Mouse (Mus musculus): ENCODE results near the gene Akt1s1. TPM values are rescaled to one million over a fixed set of nuclear protein-coding genes. Genes with fewer than 3 reads are reported as not detected.

The Akt1s1 gene
- polyA plus RNA-seq (2016; fragmentation: Nextera tagmentation; extraction: Ambion mirVana), result 84.3 and 84.6 TPM in 2 replicates

DNA sequence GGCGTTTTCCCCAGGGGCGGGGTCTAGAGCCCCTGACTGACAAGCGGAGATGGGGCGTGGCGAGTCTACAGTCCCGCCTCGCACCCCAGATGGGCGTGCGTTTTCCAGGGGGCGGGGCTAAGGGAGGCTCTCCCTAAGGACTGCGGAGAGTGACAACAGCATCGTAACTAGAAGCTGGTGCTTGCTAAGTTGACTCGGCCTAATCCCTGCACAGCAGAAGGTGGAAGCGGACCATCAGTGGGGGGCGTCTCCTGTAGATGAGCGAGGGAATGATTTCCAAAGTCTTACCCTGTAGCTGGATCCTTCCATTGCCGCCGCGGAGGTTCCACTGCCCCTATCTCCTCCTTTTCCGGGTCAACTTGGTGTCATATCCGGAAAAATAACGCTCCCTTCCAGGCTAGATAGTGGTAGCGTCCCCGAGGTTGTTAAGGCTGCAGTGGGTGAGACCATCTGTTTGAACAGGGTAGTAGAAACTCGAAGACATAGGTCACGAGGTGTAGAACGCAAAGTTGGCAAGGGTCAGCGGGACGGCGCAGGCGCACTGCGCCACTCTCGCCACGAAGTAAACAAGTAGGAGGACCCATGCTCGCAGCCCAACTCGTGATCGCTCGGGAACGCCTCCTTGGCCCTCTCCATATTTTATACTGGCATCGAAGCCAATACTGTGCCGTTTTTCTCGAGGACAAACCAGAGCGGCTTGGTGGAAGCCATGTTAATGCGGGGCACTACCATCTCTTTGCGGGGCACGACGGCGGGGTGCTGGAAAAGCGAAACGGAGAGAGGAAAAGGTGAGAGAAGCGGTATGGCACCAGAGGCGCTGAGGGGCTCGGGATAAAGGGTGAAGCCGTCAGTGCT, at the start of gene Akt1s1, which contains the start of gene Tbc1d17:
Gene Akt1s1, plus strand, starts transcription at position 431 of the 855 bp plus-strand sequence.
Gene Tbc1d17, minus strand, starts transcription at position 519 of the 855 bp plus-strand sequence.
- no peaks in the 10 kb centered on the region for H3K9me3 ChIP-seq
- peaks cover 42% of the 10 kb centered on the region for H3K4me1 ChIP-seq
- peak; percentile 94 for DNase-seq (ENCODE audit: extremely low spot score, low spot score)
- WGBS, result under 1% methylated on average over 54 of the region's 54 CpGs
- peak within 1 kb of the TSS; percentile 87 for H3K4me3 ChIP-seq
- H3K27ac ChIP-seq, result peak within 1 kb of the TSS; percentile 97
- peaks cover 54% of the 10 kb centered on the region for H3K36me3 ChIP-seq (replicated peaks)
- H3K27me3 ChIP-seq (ENCODE audit: poor library complexity, severe bottlenecking), result no peaks in the 10 kb centered on the region

DNA sequence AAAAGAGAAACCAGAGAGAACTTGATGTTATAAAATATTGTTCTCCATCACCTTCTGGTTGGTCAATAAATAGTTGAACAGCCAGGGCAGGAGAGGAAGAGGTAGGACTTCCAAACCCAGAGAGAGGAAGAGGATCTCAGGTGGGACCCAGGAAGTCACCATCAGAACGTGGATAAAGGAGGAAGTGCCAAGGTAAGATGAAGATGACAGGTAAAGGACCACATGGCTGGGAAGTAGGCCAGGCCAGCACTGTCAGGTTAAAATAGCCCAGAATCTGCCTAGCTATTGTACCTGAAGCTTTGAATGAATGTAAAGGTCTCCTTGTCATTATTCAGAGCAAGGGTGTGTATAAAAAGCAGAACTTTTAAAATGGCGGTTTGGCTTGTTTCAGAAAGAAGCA, 39.9 kb upstream of the Akt1s1 start:
- H3K4me3 ChIP-seq, result no peak overlapping the region
- H3K36me3 ChIP-seq (replicated peaks), result peaks cover 33% of the 10 kb centered on the region
- H3K9me3 ChIP-seq, result no peaks in the 10 kb centered on the region
- WGBS, result 91% methylated on average over 2 of the region's 2 CpGs
- H3K4me1 ChIP-seq, result 0 out of 2 replicates have a peak, but pooled peaks cover under 1% of the 10 kb centered on the region
- DNase-seq (ENCODE audit: extremely low spot score, low spot score), result no peak
- H3K27me3 ChIP-seq (ENCODE audit: poor library complexity, severe bottlenecking), result no peaks in the 10 kb centered on the region
- H3K27ac ChIP-seq, result no peak overlapping the region

DNA sequence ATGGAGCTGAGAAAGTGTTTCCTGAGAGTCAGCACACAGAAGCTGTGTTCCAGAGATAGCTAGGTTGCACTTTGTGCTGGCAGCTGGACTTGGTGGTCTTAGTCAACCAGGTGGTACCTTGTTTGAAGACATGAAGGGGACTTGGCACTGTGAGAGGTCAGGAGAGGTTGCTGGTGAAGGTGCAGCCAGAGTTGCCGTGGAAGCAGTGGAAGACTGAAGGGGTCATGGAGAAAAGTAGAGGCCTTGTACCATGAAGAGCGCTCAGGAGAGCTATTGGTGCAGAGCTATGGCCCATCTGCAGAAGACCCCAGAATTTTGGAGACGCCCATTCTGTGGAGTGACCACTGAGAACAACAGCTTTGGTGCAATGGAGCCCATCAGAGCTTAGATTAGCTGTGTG, 39.3 kb upstream of the Akt1s1 start:
- Histone ChIP-seq H3K27ac (no peak overlapping the region), H3K9me3 (no peaks in the 10 kb centered on the region), H3K4me1 (peaks cover 5% of the 10 kb centered on the region), H3K27me3 (ENCODE audit: poor library complexity, severe bottlenecking) (no peaks in the 10 kb centered on the region), H3K4me3 (no peak overlapping the region), H3K36me3 (replicated peaks) (peaks cover 38% of the 10 kb centered on the region)
- 90% methylated on average over 3 of the region's 3 CpGs for WGBS
- DNase-seq (ENCODE audit: extremely low spot score, low spot score), result no peak

DNA sequence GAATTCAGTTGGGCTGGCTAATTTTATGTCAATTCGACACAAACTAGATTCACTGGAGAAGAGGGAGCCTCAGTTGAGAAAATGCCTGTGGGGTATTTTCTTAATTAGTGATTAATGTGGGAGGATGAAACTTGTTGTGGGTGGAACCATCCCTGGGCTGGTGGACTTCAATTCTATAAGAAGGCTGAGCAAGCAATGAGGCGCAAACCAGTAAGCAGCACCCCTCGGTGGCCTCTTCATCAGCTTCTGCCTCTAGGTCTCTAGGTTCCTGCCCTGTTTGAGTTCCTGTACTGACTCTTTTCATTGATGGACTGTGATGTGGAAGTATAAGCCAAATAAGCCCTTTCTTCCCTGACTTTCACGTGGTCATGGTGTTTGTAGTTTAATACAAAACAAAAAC, 38.4 kb upstream of the Akt1s1 start:
- Histone ChIP-seq H3K36me3 (replicated peaks) (peaks cover 42% of the 10 kb centered on the region), H3K4me3 (no peak overlapping the region), H3K27ac (no peak overlapping the region), H3K27me3 (ENCODE audit: poor library complexity, severe bottlenecking) (no peaks in the 10 kb centered on the region), H3K4me1 (peaks cover 14% of the 10 kb centered on the region), H3K9me3 (no peaks in the 10 kb centered on the region)
- no peak for DNase-seq (ENCODE audit: extremely low spot score, low spot score)
- WGBS, result 83% methylated on average over 4 of the region's 4 CpGs

DNA sequence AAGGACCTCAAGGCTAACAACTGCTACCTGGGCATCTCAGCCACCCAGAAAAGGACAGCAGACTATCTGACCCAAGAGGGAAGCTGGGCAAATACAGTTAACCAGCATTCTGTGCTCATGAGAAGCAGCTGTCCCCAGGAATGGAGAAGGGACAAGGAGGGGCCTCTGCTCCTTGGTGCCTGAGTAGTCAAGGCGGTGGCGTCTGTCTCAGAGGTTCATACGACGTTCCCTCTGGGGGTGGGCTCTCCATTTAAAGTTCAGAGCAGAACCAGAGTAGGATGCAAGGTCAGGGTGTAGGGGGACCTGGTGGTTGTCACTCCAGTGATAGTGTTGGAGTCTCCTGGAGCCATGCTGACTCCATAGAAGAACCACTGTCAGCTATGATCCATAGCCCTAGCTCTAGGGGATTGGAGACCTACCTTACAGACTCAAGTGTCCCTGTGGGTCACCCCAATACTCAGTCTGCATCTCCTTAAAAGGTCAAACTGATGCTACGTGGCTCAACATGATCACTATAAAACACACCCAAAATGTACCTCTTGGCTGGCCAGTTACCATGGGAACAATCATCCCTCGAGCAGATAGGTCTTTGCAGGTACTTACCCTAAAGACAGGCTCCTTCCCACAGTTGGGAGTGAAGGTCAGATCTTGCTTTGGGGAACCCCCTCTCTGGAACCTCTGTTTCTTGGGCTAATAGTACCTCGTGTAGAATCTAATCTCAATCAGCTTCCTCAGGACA, 37.8 kb upstream of the Akt1s1 start:
- Histone ChIP-seq H3K4me1 (peaks cover 16% of the 10 kb centered on the region), H3K4me3 (no peak overlapping the region), H3K9me3 (no peaks in the 10 kb centered on the region), H3K27ac (no peak overlapping the region), H3K36me3 (replicated peaks) (peaks cover 42% of the 10 kb centered on the region), H3K27me3 (ENCODE audit: poor library complexity, severe bottlenecking) (no peaks in the 10 kb centered on the region)
- DNase-seq (ENCODE audit: extremely low spot score, low spot score), result no peak
- 90% methylated on average over 7 of the region's 7 CpGs for WGBS

DNA sequence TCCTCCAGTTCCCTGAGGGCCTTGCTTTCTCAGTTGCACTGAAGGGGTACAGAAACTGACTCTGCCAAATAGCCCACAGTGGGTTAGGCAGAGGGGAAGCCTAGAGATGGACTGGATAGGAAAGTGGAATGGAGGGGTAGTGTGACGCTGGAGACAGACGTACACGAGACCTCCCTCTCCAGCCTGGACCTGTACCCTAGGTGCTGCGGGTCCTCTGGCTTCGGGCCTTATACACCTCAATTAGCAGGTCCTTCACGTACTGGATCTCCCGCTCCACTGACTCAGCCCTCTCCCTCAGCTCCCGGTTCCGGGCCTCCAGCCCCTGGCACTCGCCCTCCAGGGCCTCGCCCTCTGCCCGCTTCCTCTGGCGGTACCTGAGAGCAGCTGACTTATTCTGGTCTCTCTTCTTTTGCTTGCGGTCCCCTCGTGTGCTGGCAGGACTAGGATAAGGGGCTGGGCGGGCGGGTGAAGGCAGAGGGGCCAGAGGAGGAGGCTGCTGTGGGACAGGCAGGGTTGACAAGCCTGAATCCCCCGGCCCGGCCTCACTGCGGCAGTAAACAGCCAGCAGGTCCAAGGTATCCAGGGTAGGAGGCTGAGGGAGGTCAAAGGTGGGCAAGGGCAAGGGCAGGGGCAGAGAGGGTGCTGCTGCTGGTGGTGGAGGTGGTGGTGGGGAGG, 36.0 kb upstream of the Akt1s1 start:
- Histone ChIP-seq H3K36me3 (replicated peaks) (peaks cover 42% of the 10 kb centered on the region), H3K4me3 (no peak overlapping the region), H3K27ac (no peak overlapping the region), H3K4me1 (peaks cover 22% of the 10 kb centered on the region), H3K9me3 (no peaks in the 10 kb centered on the region), H3K27me3 (ENCODE audit: poor library complexity, severe bottlenecking) (no peaks in the 10 kb centered on the region)
- DNase-seq (ENCODE audit: extremely low spot score, low spot score), result no peak
- WGBS, result 94% methylated on average over 20 of the region's 20 CpGs

DNA sequence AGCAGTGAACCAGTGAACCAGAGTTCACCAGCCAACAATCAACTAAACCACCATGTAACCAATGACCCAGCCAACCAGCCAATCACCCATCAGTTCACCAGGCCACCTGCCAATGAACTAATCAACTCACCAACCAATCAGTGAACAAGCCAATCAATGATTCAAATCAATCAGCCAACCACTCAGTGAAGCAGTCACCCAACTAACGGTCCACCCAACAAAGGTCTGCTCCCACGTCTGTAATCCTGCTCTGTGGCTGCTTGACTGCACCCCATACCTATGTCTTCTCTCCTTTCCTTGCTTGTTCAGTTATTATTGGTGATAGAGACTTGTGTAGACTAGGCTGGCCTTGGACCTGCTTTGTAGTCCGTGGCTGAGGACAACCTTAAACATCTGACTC, 34.8 kb upstream of the Akt1s1 start:
- Histone ChIP-seq H3K4me1 (peaks cover 34% of the 10 kb centered on the region), H3K27me3 (ENCODE audit: poor library complexity, severe bottlenecking) (no peaks in the 10 kb centered on the region), H3K4me3 (no peak overlapping the region), H3K9me3 (no peaks in the 10 kb centered on the region), H3K36me3 (replicated peaks) (peaks cover 54% of the 10 kb centered on the region), H3K27ac (no peak overlapping the region)
- WGBS, result 92% methylated on average over 3 of the region's 3 CpGs
- DNase-seq (ENCODE audit: extremely low spot score, low spot score), result no peak

DNA sequence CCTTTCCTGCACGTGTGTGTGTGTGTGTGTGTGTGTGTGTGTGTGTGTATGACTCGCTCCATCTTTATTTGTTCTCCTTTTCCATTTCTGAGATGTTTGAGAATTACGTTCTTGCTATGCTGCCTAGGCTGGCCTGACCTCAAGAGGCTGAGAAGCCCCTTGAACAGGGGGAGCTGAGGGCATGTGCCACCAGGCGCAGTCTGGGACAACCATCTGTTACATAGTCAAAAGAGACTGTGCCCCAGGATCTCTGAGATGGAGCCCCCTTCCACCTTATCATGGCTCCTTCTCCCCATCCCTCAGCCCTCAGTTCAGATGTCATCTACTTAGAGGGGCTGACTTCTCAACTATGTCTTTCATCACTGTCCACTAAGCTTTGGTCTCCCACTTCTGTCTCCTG, 34.4 kb upstream of the Akt1s1 start:
- H3K27me3 ChIP-seq (ENCODE audit: poor library complexity, severe bottlenecking), result no peaks in the 10 kb centered on the region
- H3K9me3 ChIP-seq, result no peaks in the 10 kb centered on the region
- DNase-seq (ENCODE audit: extremely low spot score, low spot score), result no peak
- H3K4me1 ChIP-seq, result peaks cover 39% of the 10 kb centered on the region
- 91% methylated on average over 4 of the region's 4 CpGs for WGBS
- H3K4me3 ChIP-seq, result peak overlapping the region; percentile 90
- peaks cover 58% of the 10 kb centered on the region for H3K36me3 ChIP-seq (replicated peaks)
- peak overlapping the region; percentile 99 for H3K27ac ChIP-seq

DNA sequence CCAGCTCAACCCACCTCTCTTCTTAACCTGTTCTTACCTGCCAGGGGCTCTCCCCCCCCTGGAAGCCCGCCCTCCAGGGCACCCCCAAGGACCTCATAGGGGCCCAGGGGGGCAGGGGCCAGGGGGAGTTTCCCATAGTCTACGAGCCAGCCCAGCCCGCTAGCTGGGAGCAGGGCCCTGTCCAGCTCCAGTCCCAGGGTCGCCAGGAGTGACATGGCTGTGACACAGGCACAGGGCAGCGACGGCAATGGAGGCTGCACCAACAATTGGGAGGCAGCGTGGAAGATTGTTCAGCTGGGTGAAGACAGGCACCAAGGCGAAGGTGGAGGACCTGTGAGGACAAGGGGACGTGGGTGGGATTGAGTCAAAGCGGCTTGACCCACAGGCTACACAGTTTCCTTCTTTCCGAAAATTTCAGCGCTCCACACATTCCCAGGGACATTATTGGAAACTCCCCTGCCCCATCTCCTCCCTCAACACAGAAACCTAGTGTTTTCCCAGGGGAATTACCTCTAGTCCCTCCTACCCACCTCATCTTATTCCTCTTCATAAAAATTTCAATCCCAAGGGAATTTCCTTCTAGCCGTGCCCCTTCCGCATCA, 33.7 kb upstream of the Akt1s1 start:
- Histone ChIP-seq H3K27ac (peak overlapping the region; percentile 99), H3K4me1 (peaks cover 45% of the 10 kb centered on the region), H3K36me3 (replicated peaks) (peaks cover 65% of the 10 kb centered on the region), H3K27me3 (ENCODE audit: poor library complexity, severe bottlenecking) (no peaks in the 10 kb centered on the region), H3K9me3 (no peaks in the 10 kb centered on the region), H3K4me3 (peak overlapping the region; percentile 90)
- no peak for DNase-seq (ENCODE audit: extremely low spot score, low spot score)
- WGBS, result 31% methylated on average over 14 of the region's 14 CpGs

DNA sequence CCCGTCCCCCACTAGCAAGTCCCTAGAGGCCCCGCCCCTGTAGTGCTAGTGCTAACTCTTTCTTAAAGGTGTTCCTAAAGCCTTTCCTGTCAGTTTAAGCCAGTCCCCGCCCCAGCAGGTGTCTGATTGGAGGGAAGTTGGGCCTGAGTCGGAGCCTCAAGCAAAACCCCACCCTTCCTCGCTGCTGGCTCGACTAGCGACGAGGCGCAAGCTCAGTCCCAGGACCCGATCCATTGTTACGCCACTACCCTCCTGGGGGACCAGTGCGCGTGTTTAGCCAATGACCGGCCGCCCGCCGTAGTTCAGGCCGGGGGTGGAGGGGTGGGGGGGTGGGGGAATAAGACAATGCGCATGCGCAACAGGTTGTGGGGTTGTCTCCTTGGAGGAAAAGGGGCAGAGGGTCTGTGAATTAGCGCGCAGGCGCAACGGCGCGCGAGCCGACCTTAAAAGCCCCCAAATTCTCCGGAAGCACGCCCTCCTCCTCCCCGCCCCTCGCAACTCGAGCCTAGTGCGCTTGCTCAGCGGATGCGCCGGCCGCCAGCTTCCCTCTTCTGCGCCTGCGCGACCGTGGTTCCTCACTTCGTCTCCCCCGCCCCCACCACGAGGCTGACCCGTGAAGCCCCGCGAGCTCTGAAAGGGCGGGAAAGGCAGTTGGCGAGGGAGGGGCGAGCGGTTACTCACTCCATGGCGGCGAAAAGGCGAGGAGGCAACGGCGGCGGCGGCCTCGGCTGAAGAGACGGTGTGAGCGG, 32.9 kb upstream of the Akt1s1 start, which contains the start of the genes Nup62 and Il4i1:
Gene Nup62, plus strand, starts transcription at position 368 of the 749 bp plus-strand sequence.
Gene Il4i1, plus strand, starts transcription at position 667 of the 749 bp plus-strand sequence.
- peak within 1 kb of the TSS; percentile 90 for H3K4me3 ChIP-seq
- peaks cover 69% of the 10 kb centered on the region for H3K36me3 ChIP-seq (replicated peaks)
- WGBS, result under 1% methylated on average over 62 of the region's 62 CpGs
- peak; percentile 100 for DNase-seq (ENCODE audit: extremely low spot score, low spot score)
- peaks cover 53% of the 10 kb centered on the region for H3K4me1 ChIP-seq
- H3K9me3 ChIP-seq, result no peaks in the 10 kb centered on the region
- no peaks in the 10 kb centered on the region for H3K27me3 ChIP-seq (ENCODE audit: poor library complexity, severe bottlenecking)
- peak within 1 kb of the TSS; percentile 99 for H3K27ac ChIP-seq

DNA sequence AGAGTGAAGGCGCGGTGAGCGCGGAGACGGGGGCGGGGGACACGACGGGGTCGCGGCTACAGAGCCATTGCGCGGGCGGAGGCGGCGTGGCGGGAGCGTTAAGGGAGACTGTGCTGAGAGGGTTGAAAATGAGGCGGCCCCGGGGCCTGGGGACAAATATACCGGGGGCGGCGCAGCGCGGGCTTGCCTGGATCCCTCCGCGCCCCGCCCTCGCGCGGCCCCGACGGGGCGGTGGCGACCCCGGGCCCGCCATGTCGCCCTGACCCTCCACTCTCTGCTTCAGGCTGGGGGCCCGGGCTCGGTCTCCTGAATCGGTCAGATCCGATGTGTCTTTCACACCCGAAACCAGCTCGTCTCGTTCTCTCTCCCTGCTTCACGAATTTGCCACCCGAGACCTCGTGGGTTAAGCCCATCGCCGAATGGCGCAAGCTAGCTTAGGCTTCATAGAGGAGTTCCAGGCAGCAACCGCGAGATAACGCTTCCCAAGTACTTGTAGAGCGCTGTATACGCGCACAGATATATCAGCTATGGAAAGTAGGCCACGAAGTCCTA, 32.2 kb upstream of the Akt1s1 start, which contains the start of gene Atf5:
Gene Atf5, minus strand, starts transcription at position 189 of the 552 bp plus-strand sequence.
- Histone ChIP-seq H3K4me3 (peak within 1 kb of the TSS; percentile 90), H3K9me3 (no peaks in the 10 kb centered on the region), H3K27me3 (ENCODE audit: poor library complexity, severe bottlenecking) (no peaks in the 10 kb centered on the region), H3K4me1 (peaks cover 60% of the 10 kb centered on the region), H3K27ac (peak within 1 kb of the TSS; percentile 99), H3K36me3 (replicated peaks) (peaks cover 69% of the 10 kb centered on the region)
- WGBS, result under 1% methylated on average over 55 of the region's 57 CpGs
- no peak for DNase-seq (ENCODE audit: extremely low spot score, low spot score)

Data from forebrain, embryonic 10.5 days (tissue).